In the genomic region with DNA sequence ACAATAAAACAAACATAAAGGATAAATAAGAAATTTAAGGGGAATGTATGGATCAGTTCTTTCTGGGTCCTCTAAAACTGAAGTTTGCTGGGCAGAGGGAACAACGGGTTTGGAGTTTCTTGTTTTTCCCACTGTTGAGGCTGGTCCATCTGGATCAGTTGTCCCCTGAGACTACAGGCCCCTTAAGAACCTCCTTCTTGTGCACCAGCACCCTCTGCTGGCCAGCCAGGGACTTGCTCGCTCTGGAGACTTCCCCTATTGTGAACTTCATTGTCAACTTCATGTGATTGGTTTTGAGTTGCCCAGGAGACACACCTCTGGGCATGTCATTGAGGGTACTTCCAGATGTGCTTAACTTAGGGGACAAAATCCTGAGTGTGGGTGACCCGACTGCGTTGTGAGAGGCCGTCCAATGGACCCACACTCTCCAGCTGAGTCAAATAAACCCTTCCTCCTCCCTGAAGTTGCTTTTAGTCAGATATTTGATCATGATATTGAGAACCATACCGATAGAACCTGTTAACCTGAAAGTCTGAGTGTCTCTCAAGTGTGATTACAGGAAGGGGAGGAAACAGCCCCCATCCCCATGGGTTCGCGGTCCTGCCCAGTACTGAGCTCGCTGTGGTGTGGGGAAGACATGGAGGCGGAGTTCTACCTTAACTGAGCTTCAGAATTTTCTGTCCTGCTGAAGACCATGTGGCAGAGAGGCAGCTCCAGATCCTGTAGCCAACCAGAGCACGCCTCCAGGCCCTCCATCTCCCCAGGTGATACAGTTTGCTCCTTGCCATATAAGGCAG, we compare ENCODE assay signal across 8 mouse cellular contexts. TPM values are rescaled to one million over a fixed set of nuclear protein-coding genes. Genes with fewer than 3 reads are reported as not detected.
DNase-seq lines count a peak whose midpoint lies in the region; ATAC-seq lines count a peak whose summit lies in the region.

No protein-coding gene starts in this region.

- DNase-seq in MEL-GATA-1-ER (ENCODE audit: extremely low read depth, low read depth), result peak; percentile 39
- peak; percentile 57 for DNase-seq in c-Kit-positive CD71-negative TER-119-negative erythroid progenitor cells, embryonic 14.5 days (ENCODE audit: low read depth)
- DNase-seq in forebrain, embryonic 11.5 days (ENCODE audit: low spot score), result peak; percentile 87
- DNase-seq in hindbrain, embryonic 10.5 days (ENCODE audit: low spot score), result peak; percentile 78
- DNase-seq in layer of hippocampus, adult 9-11 months, result peak; percentile 20
- peak; percentile 71 to 82 for DNase-seq in lung, postnatal 4 days
- DNase-seq in right cerebral cortex, adult 18-20 months, result peak; percentile 52
- DNase-seq in urinary bladder, adult 18-20 months (ENCODE audit: low spot score in 2 of 2), result peak; percentile 36 to 70

- H3K4me2 ChIP-seq in forebrain, embryonic 11.5 days (ENCODE audit: low read depth, low read length, severe bottlenecking), result no peak overlapping the region

- no peaks in the 10 kb centered on the region for H3K4me1 ChIP-seq in forebrain, embryonic 11.5 days (replicated peaks; ENCODE audit: control insufficient read depth, insufficient read depth, low read length)
- no peaks in the 10 kb centered on the region for H3K4me1 ChIP-seq in hindbrain, embryonic 10.5 days (replicated peaks)

- no peak overlapping the region for H3K27ac ChIP-seq in forebrain, embryonic 11.5 days (ENCODE audit: low read depth, low read length)
- H3K27ac ChIP-seq in hindbrain, embryonic 10.5 days, result no peak overlapping the region

- 54% methylated on average over 11 of the region's 11 CpGs for WGBS in forebrain, embryonic 11.5 days
- WGBS in hindbrain, embryonic 10.5 days, result 51% methylated on average over 11 of the region's 11 CpGs

- peak; percentile 90 for ATAC-seq in forebrain, embryonic 11.5 days (replicated peaks; ENCODE audit: low FRiP score)

- H3K9ac ChIP-seq in forebrain, embryonic 11.5 days (ENCODE audit: low read length), result no peak overlapping the region

- H3K9me3 ChIP-seq in forebrain, embryonic 11.5 days (ENCODE audit: control insufficient read depth, low read length), result no peaks in the 10 kb centered on the region
- H3K9me3 ChIP-seq in hindbrain, embryonic 10.5 days, result no peaks in the 10 kb centered on the region

- H3K4me3 ChIP-seq in forebrain, embryonic 11.5 days (ENCODE audit: low read depth, low read length), result no peak overlapping the region
- no peak overlapping the region for H3K4me3 ChIP-seq in hindbrain, embryonic 10.5 days

- no peaks in the 10 kb centered on the region for H3K27me3 ChIP-seq in forebrain, embryonic 11.5 days (ENCODE audit: control insufficient read depth, insufficient read depth, low read length)
- H3K27me3 ChIP-seq in hindbrain, embryonic 10.5 days (ENCODE audit: insufficient read depth, poor library complexity, severe bottlenecking), result no peaks in the 10 kb centered on the region

- no peaks in the 10 kb centered on the region for H3K36me3 ChIP-seq in forebrain, embryonic 11.5 days (ENCODE audit: control insufficient read depth, insufficient read depth, low read length)
- no peaks in the 10 kb centered on the region for H3K36me3 ChIP-seq in hindbrain, embryonic 10.5 days

RNA-seq across cellular contexts. Expression of a gene that starts 31.4 kb away (rescaled TPM):
- polyA plus RNA-seq in forebrain, embryonic 11.5 days (2014; fragmentation: Nextera tagmentation; extraction: Ambion mirVana), result 1.0 and 1.1 TPM in 2 replicates
- 0.90 and 3.0 TPM in 2 replicates for polyA plus RNA-seq in hindbrain, embryonic 10.5 days (2016; fragmentation: Nextera tagmentation; extraction: Ambion mirVana)

Comparison
In these comparisons a context has a peak if more than half of its experiments do, and no peak if none do; other contexts are left out.
1. DNase-seq: peak in every context shown above with its lines; median percentile 87 in forebrain, embryonic 11.5 days; 78 in hindbrain, embryonic 10.5 days; 76 in lung, postnatal 4 days; 57 in c-Kit-positive CD71-negative TER-119-negative erythroid progenitor cells, embryonic 14.5 days; 53 in urinary bladder, adult 18-20 months; 52 in right cerebral cortex, adult 18-20 months; 39 in MEL-GATA-1-ER; 20 in layer of hippocampus, adult 9-11 months.